In genomic region chr6:128399421-128400185, GRCm38 (mm10) we compare ENCODE assay signal across 10 mouse cellular contexts. TPM values are rescaled to one million over a fixed set of nuclear protein-coding genes. Genes with fewer than 3 reads are reported as not detected.
DNase-seq lines count a peak whose midpoint lies in the region; ATAC-seq lines count a peak whose summit lies in the region.
"Had no signal": no experiment of that assay in that cellular context is flagged by ENCODE, and none has a peak within 500 bp of the region (broad histone marks: within the 10 kb centered on the region; RNA-seq: fewer than 3 reads in every experiment).

No protein-coding gene starts in this region.

- no peak overlapping the region for H3K27ac ChIP-seq in heart, embryonic 12.5 days (ENCODE audit: poor library complexity, severe bottlenecking)
- peak overlapping the region; percentile 24; the same call in 1 of the 2 replicates for H3K27ac ChIP-seq in midbrain, embryonic 10.5 days (replicated peaks)
- H3K27ac ChIP-seq in stomach, embryonic 14.5 days (ENCODE audit: low read length): peak overlapping the region; percentile 23; the same call in 1 of the 2 replicates

- DNase-seq in heart, adult 9 months (ENCODE audit: low spot score in 2 of 2): no peak
- peak; percentile 72 to 80 for DNase-seq in cerebellum, postnatal 25 days
- DNase-seq in heart, postnatal 14 days: peak; percentile 16 to 42
- DNase-seq in layer of hippocampus, adult 8-10 months (ENCODE audit: low spot score in 2 of 2): peak; percentile 44 to 55
- DNase-seq in midbrain, embryonic 10.5 days (ENCODE audit: low spot score): peak; percentile 28
- no peak for DNase-seq in spleen, postnatal 4 days (ENCODE audit: low spot score in 2 of 2)

- peaks cover 10% of the 10 kb centered on the region for H3K4me1 ChIP-seq in heart, embryonic 12.5 days (replicated peaks)
- H3K4me1 ChIP-seq in midbrain, embryonic 10.5 days: peaks cover 15% of the 10 kb centered on the region
- peaks cover 2% of the 10 kb centered on the region; the same call in 1 of the 2 replicates for H3K4me1 ChIP-seq in stomach, embryonic 14.5 days (ENCODE audit: control insufficient read depth, insufficient read depth, low read length)

- H3K9me3 ChIP-seq in heart, embryonic 12.5 days (replicated peaks): no peaks in the 10 kb centered on the region
- H3K9me3 ChIP-seq in midbrain, embryonic 10.5 days (replicated peaks): no peaks in the 10 kb centered on the region
- H3K9me3 ChIP-seq in stomach, embryonic 14.5 days (ENCODE audit: control insufficient read depth, low read depth, low read length): no peaks in the 10 kb centered on the region

- 37% methylated on average over 21 of the region's 21 CpGs for WGBS in heart, embryonic 12.5 days
- WGBS in midbrain, embryonic 10.5 days: 50% methylated on average over 21 of the region's 21 CpGs
- 22% methylated on average over 20 of the region's 21 CpGs for WGBS in stomach, embryonic 14.5 days

- intact Hi-C loops in heart, postnatal 14 days (cut with DNase I): no loop called here

- H3K9ac ChIP-seq in heart, embryonic 12.5 days: peak overlapping the region; percentile 31
- no peak overlapping the region for H3K9ac ChIP-seq in stomach, embryonic 14.5 days (replicated peaks; ENCODE audit: low read depth, low read length)

- H3K4me2 ChIP-seq in heart, embryonic 12.5 days: peak overlapping the region; percentile 53
- H3K4me2 ChIP-seq in stomach, embryonic 14.5 days (replicated peaks; ENCODE audit: low read depth, low read length): peak overlapping the region; percentile 39

- H3K36me3 ChIP-seq in heart, embryonic 12.5 days: no peaks in the 10 kb centered on the region
- H3K36me3 ChIP-seq in midbrain, embryonic 10.5 days: no peaks in the 10 kb centered on the region
- H3K36me3 ChIP-seq in stomach, embryonic 14.5 days (ENCODE audit: control insufficient read depth, insufficient read depth, low read length): no peaks in the 10 kb centered on the region

- peak; percentile 67 for ATAC-seq in heart, embryonic 12.5 days (ENCODE audit: insufficient number of reproducible peaks, low FRiP score)
- ATAC-seq in stomach, embryonic 14.5 days (ENCODE audit: insufficient number of reproducible peaks, insufficient read depth, low FRiP score, low read depth): peak; percentile 76; the same call in 1 of the 2 replicates

- no peaks in the 10 kb centered on the region for H3K27me3 ChIP-seq in heart, embryonic 12.5 days (replicated peaks)
- no peaks in the 10 kb centered on the region for H3K27me3 ChIP-seq in midbrain, embryonic 10.5 days (ENCODE audit: low read depth, poor library complexity, severe bottlenecking)
- no peaks in the 10 kb centered on the region for H3K27me3 ChIP-seq in stomach, embryonic 14.5 days (ENCODE audit: control insufficient read depth, insufficient read depth, low read length)

- peak overlapping the region; percentile 4; the same call in 1 of the 2 replicates for H3K4me3 ChIP-seq in heart, embryonic 12.5 days
- peak overlapping the region; percentile 27; the same call in 1 of the 2 replicates for H3K4me3 ChIP-seq in midbrain, embryonic 10.5 days
- H3K4me3 ChIP-seq in stomach, embryonic 14.5 days (ENCODE audit: low read depth, low read length): peak overlapping the region; percentile 20

RNA-seq across cellular contexts. Expression of gene Nrip2, which starts 0.5 kb away (rescaled TPM):
- polyA plus RNA-seq in heart, embryonic 12.5 days (2016; fragmentation: Nextera tagmentation; extraction: Ambion mirVana): 1.6 and 2.5 TPM in 2 replicates
- 1 to 10 TPM; 2.5 to 3.5 TPM for total RNA-seq in heart, postnatal 14 days (2021)
- total RNA-seq in layer of hippocampus, adult 8-10 months (2022): 10 to 100 TPM; 16.0 to 19.6 (median 17.5) TPM
- 2.5 and 3.5 TPM in 2 replicates for polyA plus RNA-seq in midbrain, embryonic 10.5 days (2016; fragmentation: Nextera tagmentation; extraction: Ambion mirVana)
- polyA plus RNA-seq in stomach, embryonic 14.5 days (2014; fragmentation: Nextera tagmentation; extraction: Ambion mirVana): 5.8 and 7.4 TPM in 2 replicates

RNA-seq across cellular contexts. Expression of gene Gm44596, which starts 24.3 kb away (rescaled TPM):
- not detected in 2 replicates for polyA plus RNA-seq in heart, embryonic 12.5 days (2016; fragmentation: Nextera tagmentation; extraction: Ambion mirVana)
- total RNA-seq in heart, postnatal 14 days (2021): not detected
- total RNA-seq in layer of hippocampus, adult 8-10 months (2022): not detected
- not detected in 2 replicates for polyA plus RNA-seq in midbrain, embryonic 10.5 days (2016; fragmentation: Nextera tagmentation; extraction: Ambion mirVana)
- polyA plus RNA-seq in stomach, embryonic 14.5 days (2014; fragmentation: Nextera tagmentation; extraction: Ambion mirVana): not detected in 2 replicates
- total RNA-seq: ES-E14; gastrocnemius, postnatal 4 days had no signal

RNA-seq across cellular contexts. Expression of gene Tex52, which starts 24.3 kb away (rescaled TPM):
- 0.19 and 0.21 TPM in 2 replicates for polyA plus RNA-seq in heart, embryonic 12.5 days (2016; fragmentation: Nextera tagmentation; extraction: Ambion mirVana)
- total RNA-seq in heart, postnatal 14 days (2021): not detected
- 1 to 10 TPM; 1.7 to 3.3 (median 2.5) TPM for total RNA-seq in layer of hippocampus, adult 8-10 months (2022)
- 0.56 and 0.66 TPM in 2 replicates for polyA plus RNA-seq in midbrain, embryonic 10.5 days (2016; fragmentation: Nextera tagmentation; extraction: Ambion mirVana)
- 0.30 and 0.39 TPM in 2 replicates for polyA plus RNA-seq in stomach, embryonic 14.5 days (2014; fragmentation: Nextera tagmentation; extraction: Ambion mirVana)
- total RNA-seq: ES-E14 had no signal

RNA-seq across cellular contexts. Expression of gene Itfg2, which starts 25.1 kb away (rescaled TPM):
- polyA plus RNA-seq in heart, embryonic 12.5 days (2016; fragmentation: Nextera tagmentation; extraction: Ambion mirVana): 28.4 and 29.1 TPM in 2 replicates
- 10 to 100 TPM; 22.3 to 23.2 TPM for total RNA-seq in heart, postnatal 14 days (2021)
- 10 to 100 TPM; 27.9 to 35.5 (median 29.1) TPM for total RNA-seq in layer of hippocampus, adult 8-10 months (2022)
- polyA plus RNA-seq in midbrain, embryonic 10.5 days (2016; fragmentation: Nextera tagmentation; extraction: Ambion mirVana): 41.6 and 42.8 TPM in 2 replicates
- polyA plus RNA-seq in stomach, embryonic 14.5 days (2014; fragmentation: Nextera tagmentation; extraction: Ambion mirVana): 33.4 and 39.0 TPM in 2 replicates

RNA-seq across cellular contexts. Expression of gene Foxm1, which starts 36.8 kb away (rescaled TPM):
- 33.4 and 38.7 TPM in 2 replicates for polyA plus RNA-seq in heart, embryonic 12.5 days (2016; fragmentation: Nextera tagmentation; extraction: Ambion mirVana)
- 1 to 10 TPM; 4.1 to 6.3 TPM for total RNA-seq in heart, postnatal 14 days (2021)
- 1 to 10 TPM; 1.1 to 1.7 (median 1.4) TPM for total RNA-seq in layer of hippocampus, adult 8-10 months (2022)
- 66.0 and 72.7 TPM in 2 replicates for polyA plus RNA-seq in midbrain, embryonic 10.5 days (2016; fragmentation: Nextera tagmentation; extraction: Ambion mirVana)
- polyA plus RNA-seq in stomach, embryonic 14.5 days (2014; fragmentation: Nextera tagmentation; extraction: Ambion mirVana): 34.9 and 38.7 TPM in 2 replicates

Comparison
In these comparisons a context has a peak if more than half of its experiments do, and no peak if none do; other contexts are left out.
1. DNase-seq: peak in cerebellum, postnatal 25 days (2 of 2), heart, postnatal 14 days (2 of 2), layer of hippocampus, adult 8-10 months (2 of 2) and midbrain, embryonic 10.5 days (single experiment); none in heart, adult 9 months (0 of 2) and spleen, postnatal 4 days (0 of 2).
2. Peak in every context shown above with its lines, with median percentiles within 50 percentile points of each other: H3K4me3 ChIP-seq.